Mouse (Mus musculus) midbrain, embryonic 16.5 days (tissue): ENCODE results near the gene Gm49396. TPM values are rescaled to one million over a fixed set of nuclear protein-coding genes. Genes with fewer than 3 reads are reported as not detected.

Experiments
- ATAC-seq: fragments of 200-750 bp; cut with Nextera tagmentation; 2 replicates; pipeline ENCODE4 v1.8.0; 2017; ENCODE audit warnings: moderate TSS enrichment
- H3K27ac ChIP-seq: fragments of 300-500 bp; sonication (generic); 2 replicates; pipeline ENCODE4 v1.5.1; 2014; ENCODE audit warnings: mild to moderate bottlenecking, low read length, mixed read lengths
- H3K27me3 ChIP-seq: fragments of 300-500 bp; sonication (generic); 2 replicates; pipeline ENCODE4 v1.6.1; 2014; ENCODE audit warnings: low read depth, low read length, mixed read lengths; ENCODE audit not compliant: control insufficient read depth, insufficient read depth
- H3K36me3 ChIP-seq: fragments of 300-500 bp; sonication (generic); 2 replicates; pipeline ENCODE4 v1.6.1; 2014; ENCODE audit warnings: mild to moderate bottlenecking, low read length, moderate library complexity, mixed read lengths; ENCODE audit not compliant: control insufficient read depth, insufficient read depth
- H3K4me1 ChIP-seq: fragments of 300-500 bp; sonication (generic); 2 replicates; pipeline ENCODE4 v1.6.1; 2014; ENCODE audit warnings: mild to moderate bottlenecking, low read length, mixed read lengths; ENCODE audit not compliant: control insufficient read depth, insufficient read depth
- H3K4me2 ChIP-seq: fragments of 300-500 bp; sonication (generic); 2 replicates; pipeline ENCODE4 v1.6.1; 2014; ENCODE audit warnings: mild to moderate bottlenecking, low read length, mixed read lengths
- H3K4me3 ChIP-seq: fragments of 300-500 bp; sonication (generic); 2 replicates; pipeline ENCODE4 v1.5.1; 2014; ENCODE audit warnings: low read depth, mild to moderate bottlenecking, low read length, moderate library complexity, mixed read lengths
- H3K9ac ChIP-seq: fragments of 300-500 bp; sonication (generic); 2 replicates; pipeline ENCODE4 v1.6.1; 2014; ENCODE audit warnings: low read depth, low read length, mixed read lengths
- H3K9me3 ChIP-seq: fragments of 300-500 bp; sonication (generic); replicated peaks from 2 replicates; pipeline ENCODE4 v1.6.1; 2014; ENCODE audit warnings: mild to moderate bottlenecking, low read length, mixed read lengths; ENCODE audit not compliant: control insufficient read depth, poor library complexity, severe bottlenecking
- WGBS: fragments of 180-500 bp; shearing (Covaris S2); extraction: QIAGEN DNeasy Blood & Tissue Kit; methylation state at CpG from one replicate; pipeline ENCODE4 v1.1.7; 2014; 5-methylcytosine and 5-hydroxymethylcytosine counted together
- polyA plus RNA-seq: library from polyadenylated mRNA; unstranded; fragments of >200 nt; fragmentation: Nextera tagmentation; extraction: Ambion mirVana; gene quantifications from 2 replicates; pipeline ENCODE4 v1.2.1, GENCODE M21; 2015

Gm49396 gene
- polyA plus RNA-seq, 1 experiment from 2014 or later: 19.2 TPM

- no peak overlapping the region for H3K4me3 ChIP-seq
- H3K9me3 ChIP-seq: no peaks in the 10 kb centered on the region
- H3K4me2 ChIP-seq: no peak overlapping the region
- H3K4me1 ChIP-seq: peaks cover 11% of the 10 kb centered on the region
- no peak overlapping the region for H3K27ac ChIP-seq
- H3K36me3 ChIP-seq: peaks cover 8% of the 10 kb centered on the region
- WGBS: 95% methylated on average over 1 of the region's 1 CpGs
- H3K27me3 ChIP-seq: no peaks in the 10 kb centered on the region
- ATAC-seq: no peak
- no peak overlapping the region for H3K9ac ChIP-seq
These were observed 12.5 kb upstream of the Gm49396 start for GRCm38 (mm10) chr7:30550603-30551002.

- H3K4me1 ChIP-seq: peaks cover 11% of the 10 kb centered on the region
- H3K36me3 ChIP-seq: peaks cover 12% of the 10 kb centered on the region
- 4% methylated on average over 10 of the region's 10 CpGs for WGBS
- peak overlapping the region; percentile 63 for H3K9ac ChIP-seq
- H3K27ac ChIP-seq: peak overlapping the region; percentile 93
- peak overlapping the region; percentile 88 for H3K4me2 ChIP-seq
- ATAC-seq: peak; percentile 72
- H3K4me3 ChIP-seq: peak overlapping the region; percentile 54
- no peaks in the 10 kb centered on the region for H3K27me3 ChIP-seq
- no peaks in the 10 kb centered on the region for H3K9me3 ChIP-seq
These were observed 11.6 kb upstream of the Gm49396 start for GRCm38 (mm10) chr7:30551445-30552101.

- Histone ChIP-seq H3K27me3 (no peaks in the 10 kb centered on the region), H3K9me3 (no peaks in the 10 kb centered on the region), H3K9ac (peak within 1 kb of the TSS; percentile 65), H3K27ac (peak within 1 kb of the TSS; percentile 93), H3K4me1 (peaks cover 11% of the 10 kb centered on the region), H3K4me3 (peak within 1 kb of the TSS; percentile 54), H3K36me3 (peaks cover 19% of the 10 kb centered on the region), H3K4me2 (peak within 1 kb of the TSS; percentile 88)
- WGBS: under 1% methylated on average over 44 of the region's 44 CpGs
- ATAC-seq: peak; percentile 96
These were observed 10.8 kb upstream of the Gm49396 start, which contains the start of the genes Hspb6 and Proser3 for GRCm38 (mm10) chr7:30552102-30553020. Gene Hspb6, plus strand, starts transcription at chr7:30552178. Gene Proser3, minus strand, starts transcription at chr7:30552299.

GRCm38 (mm10) chr7:30553021-30553589, 10.0 kb upstream of the Gm49396 start:
- no peaks in the 10 kb centered on the region for H3K9me3 ChIP-seq
- H3K27ac ChIP-seq: peak overlapping the region; percentile 79
- peaks cover 19% of the 10 kb centered on the region for H3K36me3 ChIP-seq
- H3K9ac ChIP-seq: peak overlapping the region; percentile 65
- peak overlapping the region; percentile 88 for H3K4me2 ChIP-seq
- no peaks in the 10 kb centered on the region for H3K27me3 ChIP-seq
- H3K4me3 ChIP-seq: peak overlapping the region; percentile 54
- no peak for ATAC-seq
- WGBS: 7% methylated on average over 23 of the region's 23 CpGs
- H3K4me1 ChIP-seq: peaks cover 12% of the 10 kb centered on the region

- Histone ChIP-seq H3K27ac (no peak overlapping the region), H3K4me1 (peaks cover 21% of the 10 kb centered on the region), H3K4me3 (no peak overlapping the region), H3K4me2 (peak overlapping the region; percentile 88; the same call in 1 of the 2 replicates), H3K36me3 (peaks cover 19% of the 10 kb centered on the region), H3K27me3 (no peaks in the 10 kb centered on the region), H3K9ac (no peak overlapping the region), H3K9me3 (no peaks in the 10 kb centered on the region)
- ATAC-seq: no peak
- WGBS: 86% methylated on average over 22 of the region's 22 CpGs
These were observed 9.1 kb upstream of the Gm49396 start for GRCm38 (mm10) chr7:30553810-30554584.

- Histone ChIP-seq H3K9me3 (no peaks in the 10 kb centered on the region), H3K27ac (no peak overlapping the region), H3K9ac (no peak overlapping the region), H3K4me1 (peaks cover 28% of the 10 kb centered on the region), H3K4me3 (no peak overlapping the region), H3K4me2 (no peak overlapping the region), H3K27me3 (no peaks in the 10 kb centered on the region), H3K36me3 (peaks cover 19% of the 10 kb centered on the region)
- 93% methylated on average over 18 of the region's 18 CpGs for WGBS
- ATAC-seq: no peak
These were observed 6.1 kb upstream of the Gm49396 start for GRCm38 (mm10) chr7:30556894-30557536.

- no peaks in the 10 kb centered on the region for H3K9me3 ChIP-seq
- H3K27ac ChIP-seq: no peak overlapping the region
- peak overlapping the region; percentile 92; the same call in 1 of the 2 replicates for H3K4me2 ChIP-seq
- H3K4me3 ChIP-seq: no peak overlapping the region
- 85% methylated on average over 13 of the region's 13 CpGs for WGBS
- no peak for ATAC-seq
- peaks cover 19% of the 10 kb centered on the region for H3K36me3 ChIP-seq
- H3K4me1 ChIP-seq: peaks cover 28% of the 10 kb centered on the region
- no peaks in the 10 kb centered on the region for H3K27me3 ChIP-seq
- no peak overlapping the region; the same call in 1 of the 2 replicates for H3K9ac ChIP-seq
These were observed 5.1 kb upstream of the Gm49396 start for GRCm38 (mm10) chr7:30557901-30558514.
